Mouse (Mus musculus) heart, adult 18-20 months (tissue): ENCODE data around the gene Adora1. TPM values are rescaled to one million over a fixed set of nuclear protein-coding genes. Genes with fewer than 3 reads are reported as not detected.

Source experiments
- DNase-seq, 2 experiments: peaks; one replicate each; pipeline ENCODE4 v3.0.0; 2021 to 2022; ENCODE audit warnings: mixed read lengths in 1 of 2
- total RNA-seq, 2 experiments: library from RNA; stranded (reverse); gene quantifications; 2 replicates each; pipeline ENCODE4 v1.2.3; 2021

Gene Adora1
- total RNA-seq, 2 experiments from 2014 or later: 7.1 to 12.8 TPM

GRCm38 (mm10) chr1:134194298-134195022, 40.8 kb downstream of the Adora1 start:
- no peak for DNase-seq

GRCm38 (mm10) chr1:134193674-134194197, 41.5 kb downstream of the Adora1 start:
- DNase-seq: no peak

GRCm38 (mm10) chr1:134193126-134193525, 42.1 kb downstream of the Adora1 start, which contains the start of gene Mybph:
Gene Mybph, plus strand, starts transcription at chr1:134193448.
- DNase-seq: no peak

- no peak for DNase-seq
These were observed 43.2 kb downstream of the Adora1 start for GRCm38 (mm10) chr1:134192024-134192423.

GRCm38 (mm10) chr1:134191192-134191591, 44.0 kb downstream of the Adora1 start:
- DNase-seq: no peak

GRCm38 (mm10) chr1:134188989-134189729, 46.1 kb downstream of the Adora1 start:
- DNase-seq: no peak

- DNase-seq: no peak
These were observed 47.0 kb downstream of the Adora1 start for GRCm38 (mm10) chr1:134188217-134188616.

GRCm38 (mm10) chr1:134184089-134184488, 51.1 kb downstream of the Adora1 start:
- DNase-seq: no peak

GRCm38 (mm10) chr1:134182025-134182424, 53.2 kb downstream of the Adora1 start, which contains the start of gene Chil1:
Gene Chil1, plus strand, starts transcription at chr1:134182176.
- DNase-seq: peak; percentile 43 to 47

- DNase-seq: no peak
These were observed 57.3 kb downstream of the Adora1 start for GRCm38 (mm10) chr1:134177976-134178375.

- DNase-seq: no peak
These were observed 62.1 kb downstream of the Adora1 start for GRCm38 (mm10) chr1:134173081-134173480.

- no peak for DNase-seq
These were observed 66.1 kb downstream of the Adora1 start for GRCm38 (mm10) chr1:134168985-134169697.

GRCm38 (mm10) chr1:134168567-134168966, 66.7 kb downstream of the Adora1 start:
- DNase-seq: no peak

GRCm38 (mm10) chr1:134167416-134168305, 67.6 kb downstream of the Adora1 start:
- peak; percentile 38 to 48 for DNase-seq

GRCm38 (mm10) chr1:134166547-134166946, 68.7 kb downstream of the Adora1 start:
- no peak for DNase-seq

GRCm38 (mm10) chr1:134164454-134164853, 70.8 kb downstream of the Adora1 start:
- DNase-seq: peak; percentile 30 to 31

GRCm38 (mm10) chr1:134163476-134163875, 71.8 kb downstream of the Adora1 start:
- no peak for DNase-seq

GRCm38 (mm10) chr1:134162510-134163225, 72.6 kb downstream of the Adora1 start:
- DNase-seq: no peak

- no peak for DNase-seq
These were observed 73.8 kb downstream of the Adora1 start for GRCm38 (mm10) chr1:134161399-134161798.

- DNase-seq: no peak
These were observed 74.8 kb downstream of the Adora1 start for GRCm38 (mm10) chr1:134160404-134160803.

GRCm38 (mm10) chr1:134154655-134155054, 80.6 kb downstream of the Adora1 start:
- DNase-seq: no peak
